In genomic region chr4:32508572-32508971, GRCm38 (mm10) we compare ENCODE assay signal across 9 mouse cellular contexts.
DNase-seq lines count a peak whose midpoint lies in the region; ATAC-seq and TF ChIP-seq lines count a peak whose summit lies in the region.
"Had no signal": no experiment of that assay in that cellular context is flagged by ENCODE, and none has a peak within 500 bp of the region (broad histone marks: within the 10 kb centered on the region; RNA-seq: fewer than 3 reads in every experiment).

No protein-coding gene starts in this region.

- peaks cover 45% of the 10 kb centered on the region for H3K4me1 ChIP-seq in heart, embryonic 15.5 days (replicated peaks)
- H3K4me1 ChIP-seq in forebrain, embryonic 11.5 days (replicated peaks; ENCODE audit: control insufficient read depth, insufficient read depth, low read length), result peaks cover 8% of the 10 kb centered on the region
- peaks cover 16% of the 10 kb centered on the region for H3K4me1 ChIP-seq in limb, embryonic 11.5 days (ENCODE audit: control insufficient read depth, insufficient read depth, low read length)

- intact Hi-C loops in heart, postnatal 36 days (cut with DNase I), result loop anchor here (2.0 to 5.0 kb wide), 3 partner anchors 64 to 206 kb away; no protein-coding TSS in a partner anchor

- no peak overlapping the region for H3K4me2 ChIP-seq in heart, embryonic 15.5 days
- H3K4me2 ChIP-seq in forebrain, embryonic 11.5 days (ENCODE audit: low read depth, low read length, severe bottlenecking), result no peak overlapping the region
- no peak overlapping the region for H3K4me2 ChIP-seq in limb, embryonic 11.5 days (ENCODE audit: low read depth, severe bottlenecking)

- H3K27me3 ChIP-seq in heart, embryonic 15.5 days, result no peaks in the 10 kb centered on the region
- H3K27me3 ChIP-seq in Patski, result no peaks in the 10 kb centered on the region
- H3K27me3 ChIP-seq in forebrain, embryonic 11.5 days (ENCODE audit: control insufficient read depth, insufficient read depth, low read length), result no peaks in the 10 kb centered on the region
- H3K27me3 ChIP-seq in limb, embryonic 11.5 days (ENCODE audit: control insufficient read depth, insufficient read depth, low read length), result no peaks in the 10 kb centered on the region

- 40% methylated on average over 2 of the region's 2 CpGs for WGBS in heart, embryonic 15.5 days
- WGBS in forebrain, embryonic 11.5 days, result 23% methylated on average over 2 of the region's 2 CpGs
- 40% methylated on average over 2 of the region's 2 CpGs for WGBS in limb, embryonic 11.5 days

- ATAC-seq in heart, embryonic 15.5 days (replicated peaks; ENCODE audit: insufficient number of reproducible peaks, insufficient read depth, low FRiP score, low read depth), result no peak
- ATAC-seq in Patski, result no peak
- ATAC-seq in forebrain, embryonic 11.5 days (replicated peaks; ENCODE audit: low FRiP score), result peak; percentile 57
- no peak for ATAC-seq in limb, embryonic 11.5 days (ENCODE audit: insufficient number of reproducible peaks, low FRiP score, low TSS enrichment, low read depth)

- POLR2A ChIA-PET in Patski (lab: Charles Lee), result no interaction called here

- in situ Hi-C loops in Patski (cut with MboI; ENCODE audit: low pct_unique_long_range_greater_than_20kb), result no loop called here

- H3K9ac ChIP-seq in heart, embryonic 15.5 days, result no peak overlapping the region
- H3K9ac ChIP-seq in forebrain, embryonic 11.5 days (ENCODE audit: low read length), result 0 out of 2 replicates have a peak overlapping the region, but pooled peaks have one; percentile 8
- no peak overlapping the region for H3K9ac ChIP-seq in limb, embryonic 11.5 days (ENCODE audit: low read length)

- TF ChIP-seq CTCF in Patski (IDR thresholded peaks at IDR 0.05), result no peak

- H3K4me3 ChIP-seq in heart, embryonic 15.5 days, result no peak overlapping the region
- no peak overlapping the region for H3K4me3 ChIP-seq in forebrain, embryonic 11.5 days (ENCODE audit: low read depth, low read length)
- no peak overlapping the region for H3K4me3 ChIP-seq in limb, embryonic 11.5 days (ENCODE audit: low read depth, low read length)

- no peak for DNase-seq in heart, postnatal 36 days
- peak; percentile 13 for DNase-seq in Patski (ENCODE audit: low read depth, low spot score)
- DNase-seq in forebrain, embryonic 11.5 days (ENCODE audit: low spot score), result no peak
- no peak for DNase-seq in limb, embryonic 11.5 days (ENCODE audit: low spot score)
- no peak for DNase-seq in cerebellum, postnatal 4 days (ENCODE audit: low spot score in 2 of 2)
- DNase-seq in cerebellum, postnatal 14 days, result no peak
- DNase-seq in cerebellum, adult 11 months, result no peak
- DNase-seq: spleen, adult 18-20 months had no signal

- H3K9me3 ChIP-seq in heart, embryonic 15.5 days (replicated peaks), result no peaks in the 10 kb centered on the region
- H3K9me3 ChIP-seq in forebrain, embryonic 11.5 days (ENCODE audit: control insufficient read depth, low read length), result no peaks in the 10 kb centered on the region
- H3K9me3 ChIP-seq in limb, embryonic 11.5 days (ENCODE audit: control insufficient read depth, low read length), result no peaks in the 10 kb centered on the region

- H3K36me3 ChIP-seq in heart, embryonic 15.5 days, result no peaks in the 10 kb centered on the region
- H3K36me3 ChIP-seq in forebrain, embryonic 11.5 days (ENCODE audit: control insufficient read depth, insufficient read depth, low read length), result no peaks in the 10 kb centered on the region
- H3K36me3 ChIP-seq in limb, embryonic 11.5 days (ENCODE audit: control insufficient read depth, insufficient read depth, low read length), result no peaks in the 10 kb centered on the region

- H3K27ac ChIP-seq in heart, embryonic 15.5 days, result peak overlapping the region; percentile 83
- peak overlapping the region; percentile 64 for H3K27ac ChIP-seq in forebrain, embryonic 11.5 days (ENCODE audit: low read depth, low read length)
- H3K27ac ChIP-seq in limb, embryonic 11.5 days (replicated peaks; ENCODE audit: low read depth, low read length), result peak overlapping the region; percentile 63; the same call in 1 of the 2 replicates

- CTCF ChIA-PET in Patski (lab: Charles Lee), result interaction anchor here (0.8 to 1.4 kb wide), 2 partner anchors 10 to 34 kb away, joined by 3 read pairs; no protein-coding TSS in a partner anchor
